Mouse (Mus musculus): ENCODE results near the gene Arhgap15. TPM values are rescaled to one million over a fixed set of nuclear protein-coding genes. Genes with fewer than 3 reads are reported as not detected.
"Not testable (repeated sequence)": the region's sequence is repeated elsewhere in the genome, so short reads cannot be mapped to it uniquely, and the experiment has no call there.

The Arhgap15 gene
- polyA plus RNA-seq (2015; fragmentation: Nextera tagmentation; extraction: Ambion mirVana): 2.2 and 2.8 TPM in 2 replicates

DNA sequence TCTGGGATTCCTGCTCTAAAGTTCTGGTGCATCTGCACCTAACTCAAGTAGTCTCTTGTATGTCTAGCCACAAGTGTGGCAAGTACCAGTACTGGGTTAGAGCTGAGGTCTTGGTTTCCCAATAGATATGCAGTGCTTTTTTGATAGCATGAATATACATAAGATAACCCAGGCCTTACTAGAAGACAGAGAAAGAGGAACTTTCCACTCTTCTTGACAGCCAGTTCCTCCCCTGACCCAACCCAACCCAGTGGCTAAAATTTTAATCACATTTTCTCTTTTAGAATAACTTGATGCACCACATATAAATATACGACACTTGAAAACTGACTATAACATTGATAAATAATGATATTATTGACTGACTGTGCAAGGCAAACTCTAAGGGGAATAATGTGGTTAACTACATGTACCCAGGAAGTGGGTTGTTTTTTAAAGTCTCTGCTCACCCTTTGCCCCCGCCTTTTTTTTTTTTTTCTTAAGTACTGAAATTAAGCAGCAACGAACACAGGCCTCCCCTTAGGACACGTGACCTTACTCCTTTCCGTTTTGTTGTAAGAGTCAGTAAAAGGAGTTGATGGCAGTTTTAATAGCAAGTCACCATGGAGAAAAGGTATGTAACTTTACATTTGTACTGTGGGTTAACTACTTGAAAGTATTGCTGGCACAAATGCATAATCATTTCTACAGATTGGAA, at the start of gene Arhgap15:
Gene Arhgap15, plus strand, starts transcription at position 538 of the 697 bp plus-strand sequence.
- Histone ChIP-seq H3K4me3 (replicated peaks; ENCODE audit: low read length) (no peak within 1 kb of the TSS), H3K9ac (ENCODE audit: low read length) (no peak within 1 kb of the TSS), H3K27me3 (ENCODE audit: control insufficient read depth, insufficient read depth, low read length) (no peaks in the 10 kb centered on the region), H3K4me2 (ENCODE audit: low read depth, low read length) (no peak within 1 kb of the TSS), H3K9me3 (replicated peaks; ENCODE audit: control insufficient read depth, low read length) (no peaks in the 10 kb centered on the region), H3K27ac (ENCODE audit: low read length) (no peak within 1 kb of the TSS), H3K36me3 (ENCODE audit: control insufficient read depth, insufficient read depth, low read length) (no peaks in the 10 kb centered on the region), H3K4me1 (ENCODE audit: control insufficient read depth, insufficient read depth, low read length) (no peaks in the 10 kb centered on the region)
- 67% methylated on average over 5 of the region's 5 CpGs for WGBS
- ATAC-seq (ENCODE audit: insufficient read depth, low FRiP score): no peak

DNA sequence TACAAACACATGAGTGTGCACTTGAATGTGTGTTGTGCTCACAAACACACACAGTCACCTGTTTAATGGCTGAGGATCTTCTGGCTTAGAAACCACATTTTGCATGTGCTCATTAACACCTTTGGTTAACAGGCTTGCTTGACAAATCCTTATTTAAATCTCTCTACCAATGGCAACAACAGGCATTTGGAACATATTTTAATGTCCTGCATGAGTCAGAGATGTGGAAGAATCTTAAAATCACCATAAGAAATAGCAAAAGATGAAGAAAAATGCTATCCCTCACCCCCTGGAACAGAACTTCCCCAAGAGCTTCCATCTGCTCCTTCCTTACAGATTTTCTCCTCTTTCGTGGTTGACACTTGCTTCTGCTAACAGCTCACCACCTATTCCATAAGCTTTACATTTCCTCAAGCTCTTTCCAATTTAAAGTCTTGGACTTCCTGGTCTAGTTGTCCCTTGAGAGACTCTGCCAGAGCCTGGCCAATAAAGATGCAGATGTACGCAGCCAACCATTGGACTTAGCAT, 35.9 kb upstream of the Arhgap15 start:
- 78% methylated on average over 2 of the region's 2 CpGs for WGBS
- no peak for ATAC-seq (ENCODE audit: insufficient read depth, low FRiP score)

DNA sequence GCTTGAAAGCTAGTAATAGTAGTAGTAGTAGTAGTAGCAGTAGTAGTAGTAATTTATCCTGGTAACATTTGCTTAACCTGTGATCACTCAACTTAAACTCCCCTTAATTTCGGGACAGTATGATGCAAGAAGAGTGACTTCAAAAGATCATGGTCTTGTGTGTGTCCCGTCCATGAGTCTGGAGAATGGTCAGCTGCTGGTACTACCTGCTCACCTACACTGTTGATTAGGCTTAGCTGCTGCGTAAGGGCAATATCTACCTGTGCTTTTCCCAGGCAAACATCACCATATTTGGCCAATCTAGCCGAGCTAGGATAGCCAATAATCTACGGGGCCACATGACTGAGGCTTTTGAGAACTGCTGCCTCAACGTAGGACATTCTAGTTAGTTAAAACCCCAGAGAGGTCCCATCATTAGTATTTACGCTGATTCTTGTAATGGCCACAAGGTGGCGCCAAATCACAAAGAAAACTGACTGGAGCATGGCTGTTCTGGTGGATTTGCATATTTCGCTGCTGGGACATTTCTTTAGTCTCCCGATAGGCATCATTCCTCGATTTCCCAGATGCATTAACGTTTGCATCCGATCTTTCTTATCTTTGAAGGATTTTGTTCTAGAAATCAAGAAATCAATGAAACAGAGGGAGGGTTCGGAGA, 26.0 kb upstream of the Arhgap15 start:
- Histone ChIP-seq H3K9me3 (replicated peaks; ENCODE audit: control insufficient read depth, low read length) (no peaks in the 10 kb centered on the region), H3K27ac (ENCODE audit: low read length) (no peak overlapping the region), H3K36me3 (ENCODE audit: control insufficient read depth, insufficient read depth, low read length) (no peaks in the 10 kb centered on the region), H3K9ac (ENCODE audit: low read length) (no peak overlapping the region), H3K4me3 (replicated peaks; ENCODE audit: low read length) (no peak overlapping the region), H3K27me3 (ENCODE audit: control insufficient read depth, insufficient read depth, low read length) (no peaks in the 10 kb centered on the region), H3K4me2 (ENCODE audit: low read depth, low read length) (peak overlapping the region; percentile 42), H3K4me1 (ENCODE audit: control insufficient read depth, insufficient read depth, low read length) (no peaks in the 10 kb centered on the region)
- ATAC-seq (ENCODE audit: insufficient read depth, low FRiP score): peak; percentile 64; the same call in 1 of the 2 replicates
- 16% methylated on average over 14 of the region's 14 CpGs for WGBS

More for the DNA sequence above, 35.9 kb upstream of the Arhgap15 start:
- Histone ChIP-seq H3K4me3 (replicated peaks; ENCODE audit: low read length) (no peak overlapping the region), H3K27me3 (ENCODE audit: control insufficient read depth, insufficient read depth, low read length) (no peaks in the 10 kb centered on the region), H3K9ac (ENCODE audit: low read length) (no peak overlapping the region), H3K4me1 (ENCODE audit: control insufficient read depth, insufficient read depth, low read length) (no peaks in the 10 kb centered on the region), H3K36me3 (ENCODE audit: control insufficient read depth, insufficient read depth, low read length) (no peaks in the 10 kb centered on the region), H3K27ac (ENCODE audit: low read length) (no peak overlapping the region), H3K4me2 (ENCODE audit: low read depth, low read length) (no peak overlapping the region), H3K9me3 (replicated peaks; ENCODE audit: control insufficient read depth, low read length) (no peaks in the 10 kb centered on the region)

DNA sequence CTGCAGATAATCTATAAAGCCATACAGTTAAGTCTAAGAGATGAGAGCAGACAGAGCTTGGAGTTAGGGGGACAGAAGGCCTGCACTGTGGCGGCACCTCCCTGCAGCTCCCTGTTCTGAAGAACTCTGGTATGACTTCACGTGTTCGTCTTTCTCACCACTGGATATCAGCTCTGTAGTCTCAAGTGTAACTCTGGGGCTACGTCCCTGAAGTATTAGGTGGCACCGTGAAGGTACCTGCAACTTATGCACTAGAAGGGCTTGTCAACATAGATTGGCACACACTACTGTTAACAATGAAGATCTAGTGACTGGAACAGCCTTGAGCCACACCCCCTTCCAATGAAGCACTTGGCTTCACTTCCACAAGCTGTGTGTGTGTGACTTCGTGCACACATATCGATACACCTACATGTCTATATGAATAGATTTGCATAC, 25.5 kb upstream of the Arhgap15 start:
- Histone ChIP-seq H3K4me2 (ENCODE audit: low read depth, low read length) (peak overlapping the region; percentile 42), H3K36me3 (ENCODE audit: control insufficient read depth, insufficient read depth, low read length) (no peaks in the 10 kb centered on the region), H3K9ac (ENCODE audit: low read length) (no peak overlapping the region), H3K9me3 (replicated peaks; ENCODE audit: control insufficient read depth, low read length) (no peaks in the 10 kb centered on the region), H3K4me3 (replicated peaks; ENCODE audit: low read length) (no peak overlapping the region), H3K27ac (ENCODE audit: low read length) (no peak overlapping the region), H3K27me3 (ENCODE audit: control insufficient read depth, insufficient read depth, low read length) (no peaks in the 10 kb centered on the region), H3K4me1 (ENCODE audit: control insufficient read depth, insufficient read depth, low read length) (no peaks in the 10 kb centered on the region)
- peak; percentile 62; the same call in 1 of the 2 replicates for ATAC-seq (ENCODE audit: insufficient read depth, low FRiP score)
- WGBS: 65% methylated on average over 7 of the region's 7 CpGs

DNA sequence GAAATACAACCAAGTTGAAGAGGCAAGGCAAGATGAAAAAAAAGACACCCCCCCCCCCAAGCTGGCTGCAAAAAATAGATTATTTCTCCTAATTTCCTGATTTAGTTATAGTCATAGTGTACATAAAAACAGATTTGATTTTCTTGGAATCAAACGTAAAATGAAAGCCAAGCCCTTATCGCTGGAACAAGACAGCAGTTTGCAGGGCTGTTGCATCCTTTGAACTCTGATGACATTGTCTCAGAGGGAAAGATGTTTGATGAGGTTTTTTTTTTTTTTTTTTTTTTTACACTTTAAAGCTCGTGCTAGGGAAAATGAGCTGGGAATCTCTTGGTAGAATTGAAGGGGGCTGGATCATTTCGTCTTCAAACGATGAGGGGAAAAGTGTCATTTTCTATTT, 21.4 kb upstream of the Arhgap15 start:
- Histone ChIP-seq H3K4me2 (ENCODE audit: low read depth, low read length) (no peak overlapping the region), H3K27ac (ENCODE audit: low read length) (no peak overlapping the region), H3K4me1 (ENCODE audit: control insufficient read depth, insufficient read depth, low read length) (no peaks in the 10 kb centered on the region), H3K27me3 (ENCODE audit: control insufficient read depth, insufficient read depth, low read length) (no peaks in the 10 kb centered on the region), H3K9me3 (replicated peaks; ENCODE audit: control insufficient read depth, low read length) (no peaks in the 10 kb centered on the region), H3K36me3 (ENCODE audit: control insufficient read depth, insufficient read depth, low read length) (no peaks in the 10 kb centered on the region), H3K4me3 (replicated peaks; ENCODE audit: low read length) (no peak overlapping the region), H3K9ac (ENCODE audit: low read length) (no peak overlapping the region)
- ATAC-seq (ENCODE audit: insufficient read depth, low FRiP score): no peak
- WGBS: 62% methylated on average over 5 of the region's 5 CpGs

DNA sequence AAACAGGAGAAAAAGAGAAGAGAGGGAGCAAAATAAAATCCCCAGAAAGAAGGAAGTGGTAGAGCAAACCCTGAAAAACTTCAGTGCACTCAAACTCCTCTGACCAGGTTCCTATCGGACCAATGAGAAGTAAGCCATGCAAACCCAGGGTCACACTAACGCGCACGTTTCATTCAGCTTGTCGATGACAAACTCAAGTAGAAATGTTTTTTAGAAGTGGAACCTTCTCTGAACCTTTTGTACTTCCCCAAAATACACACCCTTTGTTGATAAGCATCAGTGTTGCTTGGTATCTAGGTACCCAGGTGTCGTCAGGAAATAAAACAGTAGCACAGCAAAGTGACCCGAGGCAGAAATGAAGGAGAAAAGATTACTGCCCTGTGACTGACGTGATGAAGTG, 20.9 kb upstream of the Arhgap15 start:
- Histone ChIP-seq H3K4me1 (ENCODE audit: control insufficient read depth, insufficient read depth, low read length) (no peaks in the 10 kb centered on the region), H3K9ac (ENCODE audit: low read length) (no peak overlapping the region), H3K36me3 (ENCODE audit: control insufficient read depth, insufficient read depth, low read length) (no peaks in the 10 kb centered on the region), H3K27ac (ENCODE audit: low read length) (no peak overlapping the region), H3K4me2 (ENCODE audit: low read depth, low read length) (no peak overlapping the region), H3K27me3 (ENCODE audit: control insufficient read depth, insufficient read depth, low read length) (no peaks in the 10 kb centered on the region), H3K9me3 (replicated peaks; ENCODE audit: control insufficient read depth, low read length) (no peaks in the 10 kb centered on the region), H3K4me3 (replicated peaks; ENCODE audit: low read length) (no peak overlapping the region)
- 61% methylated on average over 8 of the region's 8 CpGs for WGBS
- no peak for ATAC-seq (ENCODE audit: insufficient read depth, low FRiP score)

DNA sequence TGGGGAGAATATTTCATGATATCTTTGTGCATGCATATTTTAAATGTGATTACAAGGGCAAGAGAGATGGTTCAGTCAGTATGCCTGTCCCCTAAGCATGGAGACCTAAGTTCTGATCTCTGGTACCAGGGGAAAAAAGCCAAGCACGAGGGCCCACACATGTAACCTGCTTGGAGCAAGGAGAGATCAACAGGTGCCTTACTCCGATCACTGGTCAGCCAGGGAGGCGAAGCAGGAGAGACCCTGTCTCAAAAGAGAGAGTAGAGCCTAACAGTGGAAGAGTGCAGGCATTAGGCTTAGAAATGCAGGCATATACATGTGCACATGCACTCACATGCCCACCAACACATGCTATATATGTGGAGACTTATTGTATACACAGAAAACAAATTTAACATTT, 19.8 kb upstream of the Arhgap15 start:
- no peaks in the 10 kb centered on the region for H3K27me3 ChIP-seq (ENCODE audit: control insufficient read depth, insufficient read depth, low read length)
- no peak overlapping the region for H3K4me2 ChIP-seq (ENCODE audit: low read depth, low read length)
- no peak overlapping the region for H3K4me3 ChIP-seq (replicated peaks; ENCODE audit: low read length)
- no peak overlapping the region for H3K27ac ChIP-seq (ENCODE audit: low read length)
- WGBS: 88% methylated on average over 3 of the region's 3 CpGs
- no peaks in the 10 kb centered on the region for H3K36me3 ChIP-seq (ENCODE audit: control insufficient read depth, insufficient read depth, low read length)
- H3K9me3 ChIP-seq (replicated peaks; ENCODE audit: control insufficient read depth, low read length): no peaks in the 10 kb centered on the region
- no peaks in the 10 kb centered on the region for H3K4me1 ChIP-seq (ENCODE audit: control insufficient read depth, insufficient read depth, low read length)
- no peak overlapping the region for H3K9ac ChIP-seq (ENCODE audit: low read length)
- ATAC-seq (ENCODE audit: insufficient read depth, low FRiP score): no peak

DNA sequence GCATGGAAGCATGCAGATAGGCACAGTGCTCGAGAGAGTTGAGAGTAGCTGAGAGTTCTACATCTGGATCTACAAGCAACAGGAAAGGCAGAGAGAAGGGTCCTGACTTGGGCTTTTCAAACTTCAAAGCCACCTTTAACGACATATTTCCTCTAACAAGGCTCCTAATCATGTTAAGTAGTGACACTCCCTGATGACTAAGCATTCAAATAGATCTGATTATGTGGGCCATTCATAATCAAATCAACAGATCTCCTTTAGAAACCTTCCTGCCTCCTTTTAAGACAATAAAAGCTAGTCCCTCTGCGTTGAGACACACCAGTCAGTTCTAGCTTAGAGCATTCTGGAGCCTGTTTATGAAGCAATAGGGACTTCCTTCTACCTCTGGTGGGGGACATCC, 16.2 kb upstream of the Arhgap15 start:
- no peaks in the 10 kb centered on the region for H3K4me1 ChIP-seq (ENCODE audit: control insufficient read depth, insufficient read depth, low read length)
- H3K9ac ChIP-seq (ENCODE audit: low read length): no peak overlapping the region
- no peak overlapping the region for H3K4me2 ChIP-seq (ENCODE audit: low read depth, low read length)
- no peaks in the 10 kb centered on the region for H3K27me3 ChIP-seq (ENCODE audit: control insufficient read depth, insufficient read depth, low read length)
- H3K27ac ChIP-seq (ENCODE audit: low read length): no peak overlapping the region
- WGBS: 59% methylated on average over 3 of the region's 3 CpGs
- no peaks in the 10 kb centered on the region for H3K36me3 ChIP-seq (ENCODE audit: control insufficient read depth, insufficient read depth, low read length)
- ATAC-seq (ENCODE audit: insufficient read depth, low FRiP score): no peak
- H3K4me3 ChIP-seq (replicated peaks; ENCODE audit: low read length): no peak overlapping the region
- H3K9me3 ChIP-seq (replicated peaks; ENCODE audit: control insufficient read depth, low read length): no peaks in the 10 kb centered on the region

DNA sequence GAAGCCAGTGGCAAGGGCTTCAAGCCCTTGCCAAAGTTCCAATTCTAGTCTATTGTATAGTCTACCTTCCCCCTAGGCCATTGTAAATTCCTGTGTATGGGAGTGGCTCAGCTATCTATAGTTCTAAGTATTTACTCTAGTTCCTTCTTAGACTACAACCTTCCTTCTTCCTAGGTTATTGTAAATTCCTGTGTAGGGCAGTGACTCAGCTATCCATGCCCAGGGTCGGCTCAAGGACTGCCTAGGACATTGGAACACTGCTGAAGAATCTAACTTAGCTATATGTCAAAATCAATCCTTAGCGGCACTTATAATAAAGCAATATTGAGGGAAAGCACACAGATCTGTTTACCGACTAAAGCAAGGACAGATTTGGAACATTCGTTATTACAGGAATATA, 13.6 kb upstream of the Arhgap15 start:
- H3K27ac ChIP-seq (ENCODE audit: low read length); H3K4me2 ChIP-seq (ENCODE audit: low read depth, low read length); H3K27me3 ChIP-seq (ENCODE audit: control insufficient read depth, insufficient read depth, low read length); H3K4me3 ChIP-seq (replicated peaks; ENCODE audit: low read length); H3K36me3 ChIP-seq (ENCODE audit: control insufficient read depth, insufficient read depth, low read length); H3K4me1 ChIP-seq (ENCODE audit: control insufficient read depth, insufficient read depth, low read length); H3K9ac ChIP-seq (ENCODE audit: low read length); ATAC-seq (ENCODE audit: insufficient read depth, low FRiP score); H3K9me3 ChIP-seq (replicated peaks; ENCODE audit: control insufficient read depth, low read length): not testable (repeated sequence)
- 77% methylated on average over 4 of the region's 4 CpGs for WGBS

Data from stomach, embryonic 16.5 days (tissue).